Mouse (Mus musculus): ENCODE results near the gene Trp53bp2. TPM values are rescaled to one million over a fixed set of nuclear protein-coding genes. Genes with fewer than 3 reads are reported as not detected.

Trp53bp2 gene
- polyA plus RNA-seq, 1 experiment from 2014 or later: 14.4 TPM

- H3K4me3 ChIP-seq (ENCODE audit: low read length): no peak overlapping the region
- H3K9me3 ChIP-seq (replicated peaks; ENCODE audit: control insufficient read depth, low read length): no peaks in the 10 kb centered on the region
- no peaks in the 10 kb centered on the region for H3K27me3 ChIP-seq (ENCODE audit: control insufficient read depth, insufficient read depth, low read length)
- no peak overlapping the region for H3K9ac ChIP-seq (ENCODE audit: low read length)
- H3K36me3 ChIP-seq (ENCODE audit: control insufficient read depth, insufficient read depth): peaks cover 57% of the 10 kb centered on the region
- no peak overlapping the region for H3K4me2 ChIP-seq (ENCODE audit: low read depth, low read length)
- 82% methylated on average over 18 of the region's 18 CpGs for WGBS
- H3K27ac ChIP-seq (ENCODE audit: low read length): no peak overlapping the region
- peaks cover 20% of the 10 kb centered on the region for H3K4me1 ChIP-seq (ENCODE audit: control insufficient read depth, insufficient read depth, low read length)
- no peak for ATAC-seq (replicated peaks; ENCODE audit: extremely low read depth, insufficient read depth, low FRiP score)
These were observed 33.0 kb downstream of the Trp53bp2 start for GRCm38 (mm10) chr1:182441791-182442473.

- peaks cover 58% of the 10 kb centered on the region for H3K36me3 ChIP-seq (ENCODE audit: control insufficient read depth, insufficient read depth)
- WGBS: 63% methylated on average over 2 of the region's 2 CpGs
- H3K27me3 ChIP-seq (ENCODE audit: control insufficient read depth, insufficient read depth, low read length): no peaks in the 10 kb centered on the region
- no peak overlapping the region for H3K9ac ChIP-seq (ENCODE audit: low read length)
- 0 out of 2 replicates have a peak overlapping the region, but pooled peaks have one; percentile 18 for H3K27ac ChIP-seq (ENCODE audit: low read length)
- ATAC-seq (replicated peaks; ENCODE audit: extremely low read depth, insufficient read depth, low FRiP score): no peak
- H3K9me3 ChIP-seq (replicated peaks; ENCODE audit: control insufficient read depth, low read length): no peaks in the 10 kb centered on the region
- no peak overlapping the region for H3K4me3 ChIP-seq (ENCODE audit: low read length)
- H3K4me2 ChIP-seq (ENCODE audit: low read depth, low read length): no peak overlapping the region
- peaks cover 20% of the 10 kb centered on the region for H3K4me1 ChIP-seq (ENCODE audit: control insufficient read depth, insufficient read depth, low read length)
These were observed 35.1 kb downstream of the Trp53bp2 start for GRCm38 (mm10) chr1:182444116-182444515.

- 91% methylated on average over 14 of the region's 14 CpGs for WGBS
These were observed 39.5 kb downstream of the Trp53bp2 start for GRCm38 (mm10) chr1:182448276-182449035.

GRCm38 (mm10) chr1:182452473-182452872 lies 43.5 kb downstream of the Trp53bp2 start:
- Histone ChIP-seq H3K9ac (ENCODE audit: low read length) (no peak overlapping the region), H3K9me3 (replicated peaks; ENCODE audit: control insufficient read depth, low read length) (no peaks in the 10 kb centered on the region), H3K27ac (ENCODE audit: low read length) (no peak overlapping the region), H3K4me2 (ENCODE audit: low read depth, low read length) (no peak overlapping the region), H3K27me3 (ENCODE audit: control insufficient read depth, insufficient read depth, low read length) (no peaks in the 10 kb centered on the region), H3K36me3 (ENCODE audit: control insufficient read depth, insufficient read depth) (peaks cover 24% of the 10 kb centered on the region), H3K4me1 (ENCODE audit: control insufficient read depth, insufficient read depth, low read length) (peaks cover 14% of the 10 kb centered on the region), H3K4me3 (ENCODE audit: low read length) (no peak overlapping the region)
- WGBS: 63% methylated on average over 4 of the region's 4 CpGs
- no peak for ATAC-seq (replicated peaks; ENCODE audit: extremely low read depth, insufficient read depth, low FRiP score)

More at GRCm38 (mm10) chr1:182448276-182449035, 39.5 kb downstream of the Trp53bp2 start:
- Histone ChIP-seq H3K36me3 (ENCODE audit: control insufficient read depth, insufficient read depth) (peaks cover 45% of the 10 kb centered on the region), H3K4me3 (ENCODE audit: low read length) (no peak overlapping the region), H3K9me3 (replicated peaks; ENCODE audit: control insufficient read depth, low read length) (no peaks in the 10 kb centered on the region), H3K4me1 (ENCODE audit: control insufficient read depth, insufficient read depth, low read length) (peaks cover 18% of the 10 kb centered on the region), H3K4me2 (ENCODE audit: low read depth, low read length) (no peak overlapping the region), H3K9ac (ENCODE audit: low read length) (no peak overlapping the region), H3K27ac (ENCODE audit: low read length) (no peak overlapping the region), H3K27me3 (ENCODE audit: control insufficient read depth, insufficient read depth, low read length) (no peaks in the 10 kb centered on the region)
- ATAC-seq (replicated peaks; ENCODE audit: extremely low read depth, insufficient read depth, low FRiP score): no peak

GRCm38 (mm10) chr1:182455080-182455479 lies 46.1 kb downstream of the Trp53bp2 start:
- H3K4me3 ChIP-seq (ENCODE audit: low read length): no peak overlapping the region
- WGBS: 86% methylated on average over 2 of the region's 2 CpGs
- H3K4me2 ChIP-seq (ENCODE audit: low read depth, low read length): no peak overlapping the region
- H3K36me3 ChIP-seq (ENCODE audit: control insufficient read depth, insufficient read depth): peaks cover 17% of the 10 kb centered on the region
- ATAC-seq (replicated peaks; ENCODE audit: extremely low read depth, insufficient read depth, low FRiP score): no peak
- H3K27me3 ChIP-seq (ENCODE audit: control insufficient read depth, insufficient read depth, low read length): no peaks in the 10 kb centered on the region
- no peak overlapping the region for H3K27ac ChIP-seq (ENCODE audit: low read length)
- H3K9me3 ChIP-seq (replicated peaks; ENCODE audit: control insufficient read depth, low read length): no peaks in the 10 kb centered on the region
- peaks cover 14% of the 10 kb centered on the region for H3K4me1 ChIP-seq (ENCODE audit: control insufficient read depth, insufficient read depth, low read length)
- H3K9ac ChIP-seq (ENCODE audit: low read length): no peak overlapping the region

- Histone ChIP-seq H3K4me2 (ENCODE audit: low read depth, low read length) (no peak overlapping the region), H3K9ac (ENCODE audit: low read length) (no peak overlapping the region), H3K9me3 (replicated peaks; ENCODE audit: control insufficient read depth, low read length) (no peaks in the 10 kb centered on the region), H3K36me3 (ENCODE audit: control insufficient read depth, insufficient read depth) (peaks cover 24% of the 10 kb centered on the region), H3K4me3 (ENCODE audit: low read length) (no peak overlapping the region), H3K27ac (ENCODE audit: low read length) (no peak overlapping the region), H3K27me3 (ENCODE audit: control insufficient read depth, insufficient read depth, low read length) (no peaks in the 10 kb centered on the region), H3K4me1 (ENCODE audit: control insufficient read depth, insufficient read depth, low read length) (peaks cover 17% of the 10 kb centered on the region)
- ATAC-seq (replicated peaks; ENCODE audit: extremely low read depth, insufficient read depth, low FRiP score): no peak
- 87% methylated on average over 19 of the region's 19 CpGs for WGBS
These were observed 49.6 kb downstream of the Trp53bp2 start for GRCm38 (mm10) chr1:182458556-182458955.

- Histone ChIP-seq H3K4me3 (ENCODE audit: low read length) (no peak overlapping the region), H3K4me1 (ENCODE audit: control insufficient read depth, insufficient read depth, low read length) (peaks cover 16% of the 10 kb centered on the region), H3K4me2 (ENCODE audit: low read depth, low read length) (no peak overlapping the region), H3K9ac (ENCODE audit: low read length) (no peak overlapping the region), H3K27ac (ENCODE audit: low read length) (no peak overlapping the region), H3K9me3 (replicated peaks; ENCODE audit: control insufficient read depth, low read length) (no peaks in the 10 kb centered on the region), H3K27me3 (ENCODE audit: control insufficient read depth, insufficient read depth, low read length) (no peaks in the 10 kb centered on the region), H3K36me3 (ENCODE audit: control insufficient read depth, insufficient read depth) (peaks cover 19% of the 10 kb centered on the region)
- 78% methylated on average over 8 of the region's 8 CpGs for WGBS
- no peak for ATAC-seq (replicated peaks; ENCODE audit: extremely low read depth, insufficient read depth, low FRiP score)
These were observed 50.5 kb downstream of the Trp53bp2 start for GRCm38 (mm10) chr1:182459436-182459835.

GRCm38 (mm10) chr1:182460291-182461244 lies 51.6 kb downstream of the Trp53bp2 start:
- H3K36me3 ChIP-seq (ENCODE audit: control insufficient read depth, insufficient read depth): peaks cover 19% of the 10 kb centered on the region
- H3K4me2 ChIP-seq (ENCODE audit: low read depth, low read length): no peak overlapping the region
- no peak overlapping the region for H3K4me3 ChIP-seq (ENCODE audit: low read length)
- H3K9me3 ChIP-seq (replicated peaks; ENCODE audit: control insufficient read depth, low read length): no peaks in the 10 kb centered on the region
- H3K27ac ChIP-seq (ENCODE audit: low read length): peak overlapping the region; percentile 69
- no peaks in the 10 kb centered on the region for H3K27me3 ChIP-seq (ENCODE audit: control insufficient read depth, insufficient read depth, low read length)
- no peak overlapping the region; the same call in 1 of the 2 replicates for H3K9ac ChIP-seq (ENCODE audit: low read length)
- peaks cover 18% of the 10 kb centered on the region for H3K4me1 ChIP-seq (ENCODE audit: control insufficient read depth, insufficient read depth, low read length)
- WGBS: 73% methylated on average over 13 of the region's 13 CpGs
- ATAC-seq (replicated peaks; ENCODE audit: extremely low read depth, insufficient read depth, low FRiP score): no peak

All from heart, embryonic 16.5 days (tissue).